Mouse (Mus musculus) CH12.LX (cell line): ENCODE data around the gene Zfp607b. TPM values are rescaled to one million over a fixed set of nuclear protein-coding genes. Genes with fewer than 3 reads are reported as not detected.

Source experiments
- DNase-seq: peaks from one replicate; pipeline ENCODE4 v3.0.0-alpha.2; 2013; ENCODE audit errors: extremely low read depth
- H3K27ac ChIP-seq: 2 replicates; pipeline ENCODE4 v1.5.1; 2012; ENCODE audit warnings: low read depth, mild to moderate bottlenecking, control low read depth, moderate library complexity; ENCODE audit not compliant: insufficient read depth
- H3K27me3 ChIP-seq: replicated peaks from 2 replicates; pipeline ENCODE3; 2012; ENCODE audit warnings: inconsistent platforms
- H3K36me3 ChIP-seq, 2 experiments: replicated peaks in 1 of 2; 2 replicates each; pipeline versions ENCODE3 to v1.6.1; 2012; ENCODE audit warnings: inconsistent platforms in 1 of 2, low read length in 1 of 2, mild to moderate bottlenecking in 1 of 2, mixed read lengths in 1 of 2, moderate library complexity in 1 of 2; ENCODE audit not compliant: control insufficient read depth in 1 of 2, insufficient read depth in 1 of 2
- H3K4me1 ChIP-seq, 2 experiments: 2 replicates each; pipeline ENCODE4 v1.6.1; 2012; ENCODE audit warnings: inconsistent platforms in 1 of 2, moderate library complexity in 1 of 2; ENCODE audit not compliant: insufficient read depth in 2 of 2, control insufficient read depth in 1 of 2
- H3K4me2 ChIP-seq: 2 replicates; pipeline ENCODE4 v1.6.1; 2012; ENCODE audit warnings: low read depth, mild to moderate bottlenecking, control low read depth; ENCODE audit not compliant: poor library complexity, insufficient read depth, severe bottlenecking
- H3K4me3 ChIP-seq, 3 experiments: fragments of 150-350 bp in 1 of 3; sonication (generic) in 1 of 3; replicated peaks in 1 of 3; 2 replicates each; pipeline versions ENCODE3 to v1.5.1; 2011 to 2012; ENCODE audit warnings: low read depth in 2 of 3, low read length in 2 of 3, mild to moderate bottlenecking in 2 of 3, moderate library complexity in 2 of 3, control low read depth in 1 of 3, improper control_type of control experiment in 1 of 3, inconsistent platforms in 1 of 3, mixed read lengths in 1 of 3; ENCODE audit not compliant: poor library complexity in 1 of 3
- H3K79me2 ChIP-seq: replicated peaks from 2 replicates; pipeline ENCODE4 v1.6.1; 2012; ENCODE audit warnings: mild to moderate bottlenecking, moderate library complexity; ENCODE audit not compliant: control insufficient read depth, poor library complexity, insufficient read depth, severe bottlenecking; ENCODE audit errors: extremely low read depth
- H3K9ac ChIP-seq: 2 replicates; pipeline ENCODE4 v1.6.1; 2012; ENCODE audit warnings: low read depth, mild to moderate bottlenecking, control low read depth, moderate library complexity; ENCODE audit not compliant: insufficient read depth
- H3K9me3 ChIP-seq: replicated peaks from 2 replicates; pipeline ENCODE3; 2012; ENCODE audit warnings: low read length, inconsistent platforms, mixed read lengths
- BHLHE40 ChIP-seq: IDR thresholded peaks from 2 replicates; pipeline ENCODE4 v1.6.1; 2011; ENCODE audit warnings: mild to moderate bottlenecking, low read depth, low read length, improper control_type of control experiment
- CHD2 ChIP-seq: IDR thresholded peaks from 2 replicates; pipeline ENCODE4 v1.6.1; 2011; ENCODE audit warnings: low read length, improper control_type of control experiment
- CTCF ChIP-seq, 2 experiments: IDR thresholded peaks in 1 of 2; conservative IDR thresholded peaks in 1 of 2; 2 replicates each; pipeline ENCODE4 v1.5.1; 2011 to 2012; ENCODE audit warnings: low read depth in 2 of 2, low read length in 2 of 2, improper control_type of control experiment in 1 of 2, inconsistent platforms in 1 of 2, mild to moderate bottlenecking in 1 of 2, moderate library complexity in 1 of 2
- EP300 ChIP-seq: IDR thresholded peaks from 2 replicates; pipeline ENCODE4 v1.6.1; 2011; ENCODE audit warnings: low read length, improper control_type of control experiment
- HCFC1 ChIP-seq: IDR thresholded peaks from 2 replicates; pipeline ENCODE4 v1.6.1; 2012; ENCODE audit warnings: low read depth, mild to moderate bottlenecking, inconsistent platforms, low read length, improper control_type of control experiment
- IRF4 ChIP-seq: IDR thresholded peaks from 2 replicates; pipeline ENCODE4 v1.6.1; 2014; ENCODE audit warnings: low read depth, mild to moderate bottlenecking, inconsistent platforms, low read length, improper control_type of control experiment
- MAFK ChIP-seq: IDR thresholded peaks from 2 replicates; pipeline ENCODE4 v1.6.1; 2011; ENCODE audit warnings: low read length, improper control_type of control experiment; ENCODE audit not compliant: insufficient replicate concordance
- MXI1 ChIP-seq: IDR thresholded peaks from 2 replicates; pipeline ENCODE4 v1.6.1; 2011; ENCODE audit warnings: mild to moderate bottlenecking, low read depth, low read length, improper control_type of control experiment
- NELFE ChIP-seq: IDR thresholded peaks from 2 replicates; pipeline ENCODE4 v1.6.1; 2011; ENCODE audit warnings: low read depth, low read length, improper control_type of control experiment
- POLR2A ChIP-seq: IDR thresholded peaks from 2 replicates; pipeline ENCODE4 v1.6.1; 2011; ENCODE audit warnings: low read depth, mild to moderate bottlenecking, improper control_type of control experiment, low read length
- RAD21 ChIP-seq: IDR thresholded peaks from 2 replicates; pipeline ENCODE4 v1.6.1; 2011; ENCODE audit warnings: low read depth, mild to moderate bottlenecking, low read length, improper control_type of control experiment, moderate library complexity
- SIN3A ChIP-seq: IDR thresholded peaks from 2 replicates; pipeline ENCODE4 v1.6.1; 2012; ENCODE audit warnings: low read length, improper control_type of control experiment, inconsistent platforms
- SMC3 ChIP-seq: IDR thresholded peaks from 2 replicates; pipeline ENCODE4 v1.6.1; 2011; ENCODE audit warnings: low read depth, low read length, improper control_type of control experiment
- TBP ChIP-seq: conservative IDR thresholded peaks from 2 replicates; pipeline ENCODE4 v1.6.1; 2011; ENCODE audit warnings: low read depth, low read length, improper control_type of control experiment
- UBTF ChIP-seq: IDR thresholded peaks from 2 replicates; pipeline ENCODE4 v1.6.1; 2012; ENCODE audit warnings: low read depth, mild to moderate bottlenecking, inconsistent platforms, low read length, improper control_type of control experiment, moderate library complexity
- USF1 ChIP-seq: IDR thresholded peaks from 2 replicates; pipeline ENCODE4 v1.6.1; 2014; ENCODE audit warnings: low read depth, mild to moderate bottlenecking, inconsistent platforms, low read length, improper control_type of control experiment
- ZC3H11A ChIP-seq: IDR thresholded peaks from 2 replicates; pipeline ENCODE4 v1.6.1; 2012; ENCODE audit warnings: low read depth, mild to moderate bottlenecking, inconsistent platforms, low read length, improper control_type of control experiment
- ZKSCAN1 ChIP-seq: IDR thresholded peaks from 2 replicates; pipeline ENCODE4 v1.6.1; 2012; ENCODE audit warnings: low read depth, inconsistent platforms, low read length, improper control_type of control experiment, borderline replicate concordance
- ZNF384 ChIP-seq: IDR thresholded peaks from 2 replicates; pipeline ENCODE4 v1.6.1; 2012; ENCODE audit warnings: low read depth, low read length, improper control_type of control experiment, inconsistent platforms
- dilution Hi-C: fragments of 300-500 bp; cut with MboI; formaldehyde crosslinking; loops from 2 replicates; pipeline ENCODE4 v1.14.3; 2020; ENCODE audit warnings: low sequenced_read_pairs; ENCODE audit not compliant: extremely low pct_unique_long_range_greater_than_20kb, extremely low pct_ligation_motif_present
- in situ Hi-C: fragments of 300-500 bp; cut with MboI; formaldehyde crosslinking; loops from 3 replicates; pipeline ENCODE4 v1.14.3; 2019; ENCODE audit warnings: low sequenced_read_pairs, low pct_ligation_motif_present, low pct_unique_long_range_greater_than_20kb, mixed read lengths
- polyA plus RNA-seq: library from polyadenylated mRNA; unstranded; fragments of >175 nt; gene quantifications from 2 replicates; pipeline ENCODE4 v1.2.1, GENCODE M21; 2012; ENCODE audit warnings: low read depth; ENCODE audit not compliant: insufficient read length
- total RNA-seq, 2 experiments: library from RNA; depleted of rRNA; stranded (reverse); fragments of 300-350 nt in 1 of 2; fragments of >200 nt in 1 of 2; gene quantifications; 2 replicates each; pipeline ENCODE4 v1.2.3; 2012 to 2014

Gene Zfp607b
- total and polyA plus RNA-seq, 3 experiments: 0.90 to 1.2 (median 0.93) TPM

DNA sequence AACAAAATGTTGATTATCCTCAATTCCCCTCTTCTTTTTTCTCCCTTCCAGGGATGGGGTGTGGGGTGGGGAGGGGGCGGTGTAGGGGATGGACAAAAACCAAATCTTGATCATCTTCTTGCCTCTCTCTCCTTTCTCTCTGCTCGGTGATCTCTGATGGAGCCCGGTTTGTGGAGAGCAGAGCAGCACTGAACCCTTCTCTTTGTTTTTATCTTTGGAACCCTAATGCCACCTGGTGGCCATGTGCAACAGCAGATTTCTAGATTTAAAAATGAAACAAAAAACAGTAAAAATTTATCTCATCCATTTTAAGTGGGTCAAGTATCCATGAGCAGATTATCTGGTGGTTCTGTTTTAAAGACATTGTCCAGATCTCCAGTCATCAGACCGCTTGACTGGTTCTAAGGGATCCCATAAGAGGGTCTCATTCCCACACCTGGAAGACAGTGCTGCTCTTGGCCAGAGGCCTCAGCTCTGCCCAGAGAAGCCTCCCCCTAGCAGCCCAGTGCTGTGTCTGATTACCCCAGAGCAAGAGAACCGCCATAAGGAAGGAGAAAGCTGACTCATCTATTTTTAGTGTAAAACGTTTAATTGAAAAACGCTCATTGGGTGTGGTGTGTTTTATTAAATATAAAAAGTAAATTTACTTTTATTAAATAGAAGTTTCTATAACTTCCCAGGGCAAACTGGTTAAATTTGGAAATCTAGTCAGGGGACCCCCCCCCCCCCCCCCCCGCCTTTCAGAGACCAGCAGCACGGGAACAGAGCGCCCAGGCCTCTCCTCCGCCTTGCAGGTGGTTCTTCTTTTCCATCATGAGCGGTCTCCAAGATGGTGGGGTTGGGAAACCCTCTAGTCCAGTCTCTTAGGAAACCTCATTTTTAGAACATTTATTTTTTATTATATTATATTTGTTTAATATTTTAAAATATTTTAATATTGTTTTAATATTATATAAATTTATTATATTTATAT lies 36.7 kb downstream of the Zfp607b start:
- dilution Hi-C loops: no loop called here
- 0 out of 2 replicates have a peak overlapping the region, but pooled peaks have one; percentile 36 for H3K9ac ChIP-seq
- TF ChIP-seq UBTF: no peak
- TF ChIP-seq POLR2A: no peak
- TF ChIP-seq MXI1: no peak
- no peak for TF ChIP-seq IRF4
- no peak for TF ChIP-seq SIN3A
- no peak; the same call in 1 of the 2 replicates for TF ChIP-seq ZNF384
- no peak for TF ChIP-seq NELFE
- TF ChIP-seq ZC3H11A: 0 out of 2 replicates have a peak, but pooled peaks have one; percentile 12
- TF ChIP-seq HCFC1: no peak
- peak; percentile 78 for TF ChIP-seq SMC3
- TF ChIP-seq CTCF (conservative IDR thresholded peaks at IDR 0.05 in 1 of 2, IDR thresholded peaks at IDR 0.05 in 1 of 2; ENCODE audit: low read depth in 2 of 2, low read length in 2 of 2): peak in 1 of 2 experiments; percentile 86; a peak in 2 of 4 replicates
- TF ChIP-seq TBP: no peak
- TF ChIP-seq RAD21: peak; percentile 78
- TF ChIP-seq CHD2: no peak
- TF ChIP-seq USF1: no peak
- TF ChIP-seq ZKSCAN1: no peak
- TF ChIP-seq MAFK: peak; percentile 84
- no peak for TF ChIP-seq EP300
- in situ Hi-C loops: loop anchor here (5.0 kb wide), 1 partner anchor 34 kb away; no protein-coding TSS in a partner anchor
- no peaks in the 10 kb centered on the region for H3K27me3 ChIP-seq
- no peaks in the 10 kb centered on the region for H3K36me3 ChIP-seq
- H3K4me3 ChIP-seq: no peak overlapping the region
- no peaks in the 10 kb centered on the region for H3K79me2 ChIP-seq
- peaks cover 8% of the 10 kb centered on the region for H3K9me3 ChIP-seq
- H3K27ac ChIP-seq: no peak overlapping the region
- H3K4me1 ChIP-seq: peaks cover 7 to 20% of the 10 kb centered on the region in 2 experiments
- peak; percentile 81 for DNase-seq
- H3K4me2 ChIP-seq: peak overlapping the region; percentile 43; the same call in 1 of the 2 replicates

GRCm38 (mm10) chr7:27727471-27727870 lies 38.3 kb downstream of the Zfp607b start:
- no peaks in the 10 kb centered on the region for H3K27me3 ChIP-seq
- in situ Hi-C loops (loop anchor here (5.0 kb wide), 1 partner anchor 35 kb away; no protein-coding TSS in a partner anchor), dilution Hi-C loops (no loop called here)
- H3K27ac ChIP-seq: no peak overlapping the region
- no peak overlapping the region for H3K9ac ChIP-seq
- no peak overlapping the region for H3K4me3 ChIP-seq
- peaks cover 3% of the 10 kb centered on the region for H3K79me2 ChIP-seq
- H3K4me1 ChIP-seq: peaks cover 8 to 20% of the 10 kb centered on the region in 2 experiments
- DNase-seq: no peak
- H3K4me2 ChIP-seq: no peak overlapping the region; the same call in 1 of the 2 replicates
- no peaks in the 10 kb centered on the region for H3K36me3 ChIP-seq
- H3K9me3 ChIP-seq: peaks cover 2% of the 10 kb centered on the region
- TF ChIP-seq BHLHE40 (peak; percentile 52; the same call in 1 of the 2 replicates), ZC3H11A (no peak)
